ENCODE assay signal across 8 mouse cellular contexts in genomic region chr11:103217790-103218516, GRCm38 (mm10). TPM values are rescaled to one million over a fixed set of nuclear protein-coding genes. Genes with fewer than 3 reads are reported as not detected.
A peak's percentile ranks its signal among the peaks of the same experiment; 100 is the strongest.
DNase-seq lines count a peak whose midpoint lies in the region; ATAC-seq and TF ChIP-seq lines count a peak whose summit lies in the region.

Gene Spata32, minus strand, starts transcription at chr11:103218432.

- no peak for ATAC-seq in erythroblast, adult 5-6 weeks (replicated peaks; ENCODE audit: low FRiP score, poor library complexity, severe bottlenecking)
- ATAC-seq in limb, embryonic 14.5 days (ENCODE audit: low FRiP score, low read depth): peak; percentile 88
- ATAC-seq in midbrain, embryonic 13.5 days: peak; percentile 88

- H3K9me3 ChIP-seq in erythroblast, embryonic 14.5 days (ENCODE audit: control insufficient read depth, low read length): peaks cover 6% of the 10 kb centered on the region
- H3K9me3 ChIP-seq in limb, embryonic 14.5 days (ENCODE audit: control insufficient read depth, low read length): no peaks in the 10 kb centered on the region
- no peaks in the 10 kb centered on the region for H3K9me3 ChIP-seq in midbrain, embryonic 13.5 days

- TF ChIP-seq CTCF in heart, adult 2 months (IDR thresholded peaks at IDR 0.05): no peak
- TF ChIP-seq CTCF in spleen, adult 2 months (IDR thresholded peaks at IDR 0.05; ENCODE audit: extremely low read depth, insufficient read depth, insufficient read length, insufficient replicate concordance): no peak

- H3K4me2 ChIP-seq in limb, embryonic 14.5 days (replicated peaks; ENCODE audit: low read depth, low read length, severe bottlenecking): peak within 1 kb of the TSS; percentile 84
- peak within 1 kb of the TSS; percentile 97 for H3K4me2 ChIP-seq in midbrain, embryonic 13.5 days (replicated peaks)

- DNase-seq in embryo, embryonic 10 days (ENCODE audit: low spot score): peak; percentile 78
- DNase-seq in heart, adult 2 months: peak; percentile 68 to 69
- peak; percentile 43 to 45 for DNase-seq in kidney, adult 8-10 months
- peak; percentile 60 for DNase-seq in limb, embryonic 14.5 days (ENCODE audit: low spot score)
- peak; percentile 46 to 52 for DNase-seq in spleen, adult 2 months (ENCODE audit: low read depth in 1 of 2, low spot score in 2 of 2)

- H3K36me3 ChIP-seq in erythroblast, embryonic 14.5 days (ENCODE audit: control insufficient read depth): no peaks in the 10 kb centered on the region
- H3K36me3 ChIP-seq in heart, adult 2 months (ENCODE audit: control insufficient read depth, insufficient read depth, low read length): no peaks in the 10 kb centered on the region
- H3K36me3 ChIP-seq in limb, embryonic 14.5 days (ENCODE audit: control insufficient read depth, insufficient read depth, low read length): peaks cover 31% of the 10 kb centered on the region
- peaks cover 31% of the 10 kb centered on the region for H3K36me3 ChIP-seq in midbrain, embryonic 13.5 days
- peaks cover 13% of the 10 kb centered on the region for H3K36me3 ChIP-seq in spleen, adult 2 months (ENCODE audit: control insufficient read depth, insufficient read depth, low read length)

- intact Hi-C loops in heart, adult 2 months (cut with DNase I): no loop called here

- WGBS in heart, adult 2 months: 1% methylated on average over 45 of the region's 45 CpGs
- 2% methylated on average over 45 of the region's 45 CpGs for WGBS in limb, embryonic 14.5 days
- WGBS in midbrain, embryonic 13.5 days: under 1% methylated on average over 45 of the region's 45 CpGs
- WGBS in spleen, adult 2 months: 1% methylated on average over 45 of the region's 45 CpGs

- H3K4me1 ChIP-seq in erythroblast, embryonic 14.5 days (ENCODE audit: control insufficient read depth): peaks cover 14% of the 10 kb centered on the region
- H3K4me1 ChIP-seq in heart, adult 2 months (ENCODE audit: control insufficient read depth, insufficient read depth, low read length): no peaks in the 10 kb centered on the region
- no peaks in the 10 kb centered on the region; the same call in 1 of the 2 replicates for H3K4me1 ChIP-seq in limb, embryonic 14.5 days (ENCODE audit: control insufficient read depth, insufficient read depth, low read length)
- H3K4me1 ChIP-seq in midbrain, embryonic 13.5 days (replicated peaks): peaks cover 6% of the 10 kb centered on the region
- peaks cover 5% of the 10 kb centered on the region; the same call in 1 of the 2 replicates for H3K4me1 ChIP-seq in spleen, adult 2 months (ENCODE audit: control insufficient read depth, insufficient read depth, insufficient read length)

- no peak for TF ChIP-seq EP300 in heart, adult 2 months (IDR thresholded peaks at IDR 0.05; ENCODE audit: insufficient read depth, low read depth, low read length)

- H3K27me3 ChIP-seq in erythroblast, embryonic 14.5 days (ENCODE audit: control insufficient read depth): peaks cover 7% of the 10 kb centered on the region
- H3K27me3 ChIP-seq in heart, adult 2 months (ENCODE audit: control insufficient read depth, insufficient read depth, low read length): no peaks in the 10 kb centered on the region
- H3K27me3 ChIP-seq in limb, embryonic 14.5 days (ENCODE audit: control insufficient read depth, insufficient read depth, low read length): peaks cover 3% of the 10 kb centered on the region; the same call in 1 of the 2 replicates
- peaks cover 16% of the 10 kb centered on the region for H3K27me3 ChIP-seq in midbrain, embryonic 13.5 days
- no peaks in the 10 kb centered on the region for H3K27me3 ChIP-seq in spleen, adult 2 months (ENCODE audit: control insufficient read depth, insufficient read depth, low read length)

- no peak for TF ChIP-seq POLR2A in heart, adult 2 months (IDR thresholded peaks at IDR 0.05; ENCODE audit: insufficient read depth, low read depth, low read length)
- no peak for TF ChIP-seq POLR2A in limb, embryonic 14.5 days (IDR thresholded peaks at IDR 0.05; ENCODE audit: borderline replicate concordance, extremely low read depth, insufficient read depth, insufficient read length)
- TF ChIP-seq POLR2A in spleen, adult 2 months (IDR thresholded peaks at IDR 0.05; ENCODE audit: low read depth, low read length): no peak

- peak within 1 kb of the TSS; percentile 53 for H3K9ac ChIP-seq in heart, adult 2 months (ENCODE audit: low read depth, low read length)
- H3K9ac ChIP-seq in limb, embryonic 14.5 days (ENCODE audit: low read depth, low read length, severe bottlenecking): peak within 1 kb of the TSS; percentile 39
- peak within 1 kb of the TSS; percentile 78 for H3K9ac ChIP-seq in midbrain, embryonic 13.5 days (replicated peaks)

- H3K4me3 ChIP-seq in erythroblast, embryonic 14.5 days (replicated peaks): peak within 1 kb of the TSS; percentile 61
- H3K4me3 ChIP-seq in heart, adult 2 months: peak within 1 kb of the TSS; percentile 58
- peak within 1 kb of the TSS; percentile 40 for H3K4me3 ChIP-seq in limb, embryonic 14.5 days (replicated peaks; ENCODE audit: low read length)
- peak within 1 kb of the TSS; percentile 60 for H3K4me3 ChIP-seq in midbrain, embryonic 13.5 days (replicated peaks)
- peak within 1 kb of the TSS; percentile 64 for H3K4me3 ChIP-seq in spleen, adult 2 months (ENCODE audit: extremely low read depth, insufficient read depth, insufficient read length)

- H3K27ac ChIP-seq in heart, adult 2 months: no peak within 1 kb of the TSS; the same call in 1 of the 2 replicates
- H3K27ac ChIP-seq in limb, embryonic 14.5 days (replicated peaks; ENCODE audit: low read depth, low read length): no peak within 1 kb of the TSS
- H3K27ac ChIP-seq in midbrain, embryonic 13.5 days: peak within 1 kb of the TSS; percentile 69
- no peak within 1 kb of the TSS for H3K27ac ChIP-seq in spleen, adult 2 months (ENCODE audit: insufficient read depth, low read length)

- H3K79me2 ChIP-seq in heart, adult 2 months (replicated peaks; ENCODE audit: control insufficient read depth, insufficient read depth, low read length): no peaks in the 10 kb centered on the region

RNA-seq across cellular contexts. Expression of gene Spata32, which starts in this region (rescaled TPM):
- not detected in 2 replicates for polyA plus RNA-seq in erythroblast, embryonic 14.5 days (2012)
- total RNA-seq in erythroblast, adult 5-6 weeks (2015; ENCODE audit: low replicate concordance): not detected in 2 replicates
- total RNA-seq in erythroblast, adult 5-6 weeks (2017; ENCODE audit: low replicate concordance): not detected in 2 replicates
- not detected for total RNA-seq in heart, adult 2 months (2021)
- polyA plus RNA-seq in heart, adult 2 months (2012; rRNA removed): not detected in 2 replicates
- polyA plus RNA-seq in limb, embryonic 14.5 days (2012; rRNA removed): not detected in 2 replicates
- not detected in 2 replicates for polyA plus RNA-seq in limb, embryonic 14.5 days (2014; fragmentation: Nextera tagmentation; extraction: Ambion mirVana)
- polyA plus RNA-seq in midbrain, embryonic 13.5 days (2015; fragmentation: Nextera tagmentation; extraction: Ambion mirVana): 0.43 and 0.48 TPM in 2 replicates
- polyA plus RNA-seq in spleen, adult 2 months (2012; rRNA removed): not detected in 2 replicates

Comparison
In these comparisons a context has a peak if more than half of its experiments do, and no peak if none do; other contexts are left out.
1. Peak in DNase-seq, H3K4me3 ChIP-seq and H3K9ac ChIP-seq in heart, adult 2 months; RNA of the gene not detected or under 1 TPM.
2. Peak in DNase-seq, ATAC-seq, H3K4me3 ChIP-seq, H3K9ac ChIP-seq and H3K4me2 ChIP-seq in limb, embryonic 14.5 days; RNA of the gene not detected or under 1 TPM.
3. Peak in ATAC-seq, H3K4me3 ChIP-seq, H3K27ac ChIP-seq, H3K9ac ChIP-seq and H3K4me2 ChIP-seq in midbrain, embryonic 13.5 days; RNA of the gene not detected or under 1 TPM.
4. Peak in DNase-seq and H3K4me3 ChIP-seq in spleen, adult 2 months; RNA of the gene not detected or under 1 TPM.